Mouse (Mus musculus) lung, embryonic 14.5 days (tissue): ENCODE measurements around the gene Tlr12. TPM values are rescaled to one million over a fixed set of nuclear protein-coding genes. Genes with fewer than 3 reads are reported as not detected.

Experiments used
- ATAC-seq: fragments of 200-750 bp; cut with Nextera tagmentation; 2 replicates; pipeline ENCODE4 v1.8.0; 2017; ENCODE audit warnings: mild to moderate bottlenecking, moderate TSS enrichment, moderate library complexity; ENCODE audit not compliant: insufficient read depth
- DNase-seq: peaks from one replicate; pipeline ENCODE4 v3.0.0-alpha.2; 2015
- H3K27ac ChIP-seq: fragments of 300-500 bp; sonication (generic); 2 replicates; pipeline ENCODE4 v1.5.1; 2014; ENCODE audit warnings: low read depth, mild to moderate bottlenecking, moderate library complexity
- H3K27me3 ChIP-seq: fragments of 300-500 bp; sonication (generic); 2 replicates; pipeline ENCODE4 v1.6.1; 2014; ENCODE audit warnings: low read length, control low read depth; ENCODE audit not compliant: insufficient read depth
- H3K36me3 ChIP-seq: fragments of 300-500 bp; sonication (generic); 2 replicates; pipeline ENCODE4 v1.6.1; 2014; ENCODE audit warnings: control low read depth; ENCODE audit not compliant: insufficient read depth
- H3K4me1 ChIP-seq: fragments of 300-500 bp; sonication (generic); 2 replicates; pipeline ENCODE4 v1.6.1; 2014; ENCODE audit warnings: antibody characterized with exemption, control low read depth; ENCODE audit not compliant: insufficient read depth
- H3K4me2 ChIP-seq: fragments of 300-500 bp; sonication (generic); 2 replicates; pipeline ENCODE4 v1.6.1; 2014; ENCODE audit warnings: mild to moderate bottlenecking
- H3K4me3 ChIP-seq: fragments of 300-500 bp; sonication (generic); 2 replicates; pipeline ENCODE4 v1.5.1; 2014; ENCODE audit warnings: low read depth, low read length
- H3K9ac ChIP-seq: fragments of 300-500 bp; sonication (generic); 2 replicates; pipeline ENCODE4 v1.6.1; 2014
- H3K9me3 ChIP-seq: fragments of 300-500 bp; sonication (generic); 2 replicates; pipeline ENCODE4 v1.6.1; 2016; ENCODE audit warnings: low read depth, low read length, control low read depth
- CTCF ChIP-seq: IDR thresholded peaks from 2 replicates; pipeline ENCODE4 v1.5.1; 2016; ENCODE audit warnings: antibody characterized with exemption, low read depth
- WGBS: fragments of 180-500 bp; shearing (Covaris S2); extraction: QIAGEN DNeasy Blood & Tissue Kit; methylation state at CpG from one replicate; pipeline ENCODE4 v1.1.7; 2014; 5-methylcytosine and 5-hydroxymethylcytosine counted together
- polyA plus RNA-seq: library from polyadenylated mRNA; unstranded; fragments of >200 nt; fragmentation: Nextera tagmentation; extraction: Ambion mirVana; gene quantifications from 2 replicates; pipeline ENCODE4 v1.2.1, GENCODE M21; 2014

Tlr12 gene
- polyA plus RNA-seq, 1 experiment from 2014 or later, result 0.30 TPM

DNA sequence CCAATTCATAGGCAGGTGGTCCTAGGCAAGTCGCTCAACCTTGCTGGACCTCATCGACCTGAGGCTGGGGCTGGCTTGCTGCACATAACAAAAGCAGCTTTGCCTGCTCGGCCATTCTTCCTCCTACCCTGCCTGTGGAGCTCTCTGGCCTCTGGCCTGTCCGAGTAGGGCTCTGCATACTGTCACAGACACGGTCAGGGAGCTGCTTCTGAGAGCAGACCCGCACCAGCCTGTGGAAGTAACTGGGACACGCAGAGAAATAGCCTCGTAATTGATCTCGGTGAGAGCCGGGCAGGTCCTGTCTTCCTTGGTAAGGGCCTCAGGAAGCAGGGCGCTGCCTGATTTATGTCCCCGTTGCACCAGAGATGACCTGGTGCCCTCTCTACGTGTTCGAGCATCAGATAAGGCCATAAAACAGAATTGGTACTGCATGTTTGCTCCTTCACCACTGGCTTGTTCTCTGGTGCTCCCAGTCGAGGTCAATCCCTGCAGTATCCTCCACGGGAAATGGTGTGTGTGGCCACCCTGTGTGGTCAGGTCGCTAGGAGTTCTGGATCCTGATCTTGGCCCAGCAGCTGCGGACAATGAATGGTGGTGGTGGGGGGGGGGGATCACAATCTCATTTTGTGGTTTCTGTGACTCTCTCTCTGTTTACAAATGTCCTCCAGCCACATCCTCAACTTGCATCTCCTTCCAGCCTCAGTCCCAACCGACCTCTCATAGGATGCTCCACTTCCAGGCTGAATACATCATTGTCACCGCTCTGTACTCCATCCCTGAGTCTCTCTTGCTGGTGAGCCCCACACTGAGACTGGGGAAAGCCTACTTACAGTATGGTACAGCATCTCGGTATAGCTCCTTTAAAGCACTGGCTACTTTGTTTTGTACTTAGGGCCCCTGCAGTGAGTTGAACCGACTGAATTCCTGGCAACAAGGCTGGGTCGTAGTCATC is 23.6 kb upstream of the Tlr12 start:
- 32% methylated on average over 23 of the region's 23 CpGs for WGBS
- Histone ChIP-seq H3K4me2 (no peak overlapping the region), H3K4me3 (no peak overlapping the region), H3K9ac (0 out of 2 replicates have a peak overlapping the region, but pooled peaks have one; percentile 7), H3K36me3 (no peaks in the 10 kb centered on the region), H3K9me3 (no peaks in the 10 kb centered on the region), H3K27me3 (no peaks in the 10 kb centered on the region), H3K27ac (peak overlapping the region; percentile 55), H3K4me1 (peaks cover 38% of the 10 kb centered on the region; the same call in 1 of the 2 replicates)
- peak; percentile 59; the same call in 1 of the 2 replicates for ATAC-seq
- no peak for TF ChIP-seq CTCF
- peak; percentile 68 for DNase-seq

GRCm38 (mm10) chr4:128638265-128638923 is 20.0 kb upstream of the Tlr12 start:
- TF ChIP-seq CTCF, result no peak
- Histone ChIP-seq H3K4me3 (no peak overlapping the region), H3K27me3 (no peaks in the 10 kb centered on the region), H3K4me2 (no peak overlapping the region), H3K9me3 (no peaks in the 10 kb centered on the region), H3K27ac (peak overlapping the region; percentile 84), H3K36me3 (no peaks in the 10 kb centered on the region), H3K4me1 (peaks cover 57% of the 10 kb centered on the region), H3K9ac (no peak overlapping the region)
- ATAC-seq, result no peak
- peak; percentile 56 for DNase-seq
- 67% methylated on average over 18 of the region's 18 CpGs for WGBS

DNA sequence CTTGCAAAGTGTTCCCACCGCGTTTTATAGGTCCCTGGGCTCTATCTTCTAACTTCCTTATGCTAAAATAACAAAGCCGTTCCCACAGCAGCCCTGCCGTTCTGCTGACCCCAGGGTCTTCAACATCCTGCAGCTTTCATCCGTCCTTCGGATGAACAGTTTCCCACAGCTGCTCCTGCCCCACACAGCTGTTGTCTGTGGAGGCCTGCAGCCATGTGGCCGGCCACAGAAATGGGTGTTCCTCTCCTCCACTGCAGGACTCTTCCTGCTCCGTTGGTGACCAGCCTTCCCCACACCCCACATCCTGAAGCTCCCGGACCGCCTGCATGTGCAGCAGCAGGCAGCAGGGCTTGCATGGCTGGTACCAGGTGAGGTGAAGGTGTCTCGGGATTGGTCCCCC is 18.8 kb upstream of the Tlr12 start:
- H3K4me2 ChIP-seq, result peak overlapping the region; percentile 18
- ATAC-seq, result peak; percentile 33
- peaks cover 46% of the 10 kb centered on the region for H3K4me1 ChIP-seq
- no peaks in the 10 kb centered on the region for H3K9me3 ChIP-seq
- no peak overlapping the region for H3K9ac ChIP-seq
- no peak for TF ChIP-seq CTCF
- H3K4me3 ChIP-seq, result no peak overlapping the region
- 28% methylated on average over 11 of the region's 11 CpGs for WGBS
- no peaks in the 10 kb centered on the region for H3K36me3 ChIP-seq
- no peaks in the 10 kb centered on the region for H3K27me3 ChIP-seq
- peak overlapping the region; percentile 84 for H3K27ac ChIP-seq
- peak; percentile 67 for DNase-seq

GRCm38 (mm10) chr4:128635894-128636585 is 17.6 kb upstream of the Tlr12 start:
- ATAC-seq (peak; percentile 68), DNase-seq (peak; percentile 73)
- H3K4me1 ChIP-seq, result peaks cover 42% of the 10 kb centered on the region
- H3K4me2 ChIP-seq, result no peak overlapping the region
- TF ChIP-seq CTCF, result peak; percentile 21; the same call in 1 of the 2 replicates
- H3K27me3 ChIP-seq, result no peaks in the 10 kb centered on the region
- no peak overlapping the region for H3K4me3 ChIP-seq
- H3K36me3 ChIP-seq, result no peaks in the 10 kb centered on the region
- no peaks in the 10 kb centered on the region for H3K9me3 ChIP-seq
- WGBS, result 34% methylated on average over 10 of the region's 10 CpGs
- H3K27ac ChIP-seq, result peak overlapping the region; percentile 84
- no peak overlapping the region for H3K9ac ChIP-seq

DNA sequence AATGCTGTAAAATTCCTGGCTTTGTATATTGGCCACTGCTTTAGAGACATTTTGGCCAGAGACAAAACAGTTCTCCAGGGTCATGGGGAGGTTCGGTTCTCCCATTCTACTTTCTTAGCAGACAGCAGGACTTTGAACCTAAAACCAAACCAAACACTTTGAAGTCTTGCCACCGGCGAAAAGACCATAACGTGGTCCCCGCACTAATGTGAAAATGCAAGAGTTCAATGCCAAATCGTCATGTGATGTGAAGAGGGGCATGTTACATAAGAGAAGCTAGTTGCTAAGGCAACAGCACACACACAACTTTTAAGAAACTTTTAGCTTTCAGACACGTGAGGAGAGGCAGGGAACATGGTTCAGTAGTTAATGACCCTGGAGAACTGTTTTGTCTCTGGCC is 17.0 kb upstream of the Tlr12 start:
- no peak overlapping the region for H3K4me3 ChIP-seq
- peak overlapping the region; percentile 84 for H3K27ac ChIP-seq
- no peaks in the 10 kb centered on the region for H3K9me3 ChIP-seq
- DNase-seq (peak; percentile 76), ATAC-seq (peak; percentile 27)
- H3K36me3 ChIP-seq, result no peaks in the 10 kb centered on the region
- TF ChIP-seq CTCF, result no peak
- no peak overlapping the region for H3K9ac ChIP-seq
- H3K27me3 ChIP-seq, result no peaks in the 10 kb centered on the region
- peaks cover 42% of the 10 kb centered on the region for H3K4me1 ChIP-seq
- 41% methylated on average over 7 of the region's 7 CpGs for WGBS
- no peak overlapping the region for H3K4me2 ChIP-seq

DNA sequence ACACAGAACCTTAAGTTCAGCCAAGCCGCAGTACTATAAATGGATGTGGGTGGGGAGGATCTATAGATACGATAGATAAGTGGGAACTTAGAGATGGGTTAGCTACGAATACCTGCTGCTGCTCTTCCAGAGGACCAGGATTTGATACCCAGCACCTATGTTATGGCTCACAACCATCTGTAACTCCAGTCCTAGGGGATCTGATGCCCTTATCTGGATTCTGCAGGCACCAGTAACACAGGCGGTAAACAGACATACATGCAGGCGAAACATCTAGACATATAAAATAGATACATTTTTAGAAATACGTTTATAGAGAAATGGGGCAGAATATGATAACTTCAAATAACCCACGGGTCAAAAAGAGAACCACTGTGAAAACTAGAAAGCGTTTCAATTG is 2.7 kb upstream of the Tlr12 start:
- no peaks in the 10 kb centered on the region for H3K9me3 ChIP-seq
- 82% methylated on average over 8 of the region's 8 CpGs for WGBS
- H3K27ac ChIP-seq, result no peak overlapping the region
- ATAC-seq (no peak), DNase-seq (no peak)
- H3K4me1 ChIP-seq, result peaks cover 8% of the 10 kb centered on the region
- peaks cover 4% of the 10 kb centered on the region; the same call in 1 of the 2 replicates for H3K27me3 ChIP-seq
- H3K4me3 ChIP-seq, result no peak overlapping the region
- no peak overlapping the region for H3K9ac ChIP-seq
- no peak for TF ChIP-seq CTCF
- no peak overlapping the region for H3K4me2 ChIP-seq
- no peaks in the 10 kb centered on the region for H3K36me3 ChIP-seq
